Mouse (Mus musculus) stomach, embryonic 16.5 days (tissue): Measurements from ENCODE around the gene Cacnb4. TPM values are rescaled to one million over a fixed set of nuclear protein-coding genes. Genes with fewer than 3 reads are reported as not detected.

Experiments
- ATAC-seq: fragments of 200-750 bp; cut with Nextera tagmentation; 2 replicates; pipeline ENCODE4 v1.8.0; 2017; ENCODE audit warnings: moderate number of reproducible peaks, moderate TSS enrichment; ENCODE audit not compliant: insufficient read depth, low FRiP score
- H3K27ac ChIP-seq: fragments of 300-500 bp; sonication (generic); 2 replicates; pipeline ENCODE4 v1.5.1; 2014; ENCODE audit warnings: low read length
- H3K27me3 ChIP-seq: fragments of 300-500 bp; sonication (generic); 2 replicates; pipeline ENCODE4 v1.6.1; 2014; ENCODE audit warnings: low read length, control low read depth, mixed read lengths; ENCODE audit not compliant: control insufficient read depth, insufficient read depth
- H3K36me3 ChIP-seq: fragments of 300-500 bp; sonication (generic); 2 replicates; pipeline ENCODE4 v1.6.1; 2014; ENCODE audit warnings: low read length; ENCODE audit not compliant: control insufficient read depth, insufficient read depth
- H3K4me1 ChIP-seq: fragments of 300-500 bp; sonication (generic); 2 replicates; pipeline ENCODE4 v1.6.1; 2014; ENCODE audit warnings: low read length, control low read depth, mixed read lengths; ENCODE audit not compliant: control insufficient read depth, insufficient read depth
- H3K4me2 ChIP-seq: fragments of 300-500 bp; sonication (generic); 2 replicates; pipeline ENCODE4 v1.6.1; 2014; ENCODE audit warnings: low read depth, low read length, mixed read lengths
- H3K4me3 ChIP-seq: fragments of 300-500 bp; sonication (generic); replicated peaks from 2 replicates; pipeline ENCODE4 v1.5.1; 2014; ENCODE audit warnings: mild to moderate bottlenecking, low read length
- H3K9ac ChIP-seq: fragments of 300-500 bp; sonication (generic); 2 replicates; pipeline ENCODE4 v1.6.1; 2014; ENCODE audit warnings: low read length
- H3K9me3 ChIP-seq: fragments of 300-500 bp; sonication (generic); replicated peaks from 2 replicates; pipeline ENCODE4 v1.6.1; 2016; ENCODE audit warnings: low read length, control low read depth; ENCODE audit not compliant: control insufficient read depth
- WGBS: fragments of 180-500 bp; shearing (Covaris S2); extraction: QIAGEN DNeasy Blood & Tissue Kit; methylation state at CpG from one replicate; pipeline ENCODE4 v1.1.7; 2014; 5-methylcytosine and 5-hydroxymethylcytosine counted together
- polyA plus RNA-seq: library from polyadenylated mRNA; unstranded; fragments of >200 nt; fragmentation: Nextera tagmentation; extraction: Ambion mirVana; gene quantifications from 2 replicates; pipeline ENCODE4 v1.2.1, GENCODE M21; 2015

Cacnb4 gene
- polyA plus RNA-seq, 1 experiment from 2014 or later, result 1.1 TPM

DNA sequence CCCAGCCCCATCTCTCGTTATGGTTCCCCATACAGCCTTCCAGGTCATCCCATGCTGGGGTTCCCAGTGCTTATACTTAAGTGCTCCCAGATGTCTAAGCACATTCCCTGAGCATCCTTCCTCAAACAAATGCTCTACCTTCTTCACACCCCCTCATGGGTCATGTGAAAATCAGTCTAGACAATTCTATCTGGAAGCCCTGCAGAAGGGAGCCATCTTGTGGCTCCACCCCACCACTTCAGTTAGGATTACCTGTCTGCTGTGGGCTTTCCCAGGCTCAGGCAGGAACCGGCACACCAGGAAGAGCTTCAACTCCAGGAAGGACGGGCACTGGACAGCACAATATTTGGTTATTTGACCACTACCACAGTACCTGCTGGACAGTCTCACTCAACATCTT is 101.7 kb downstream of the Cacnb4 start:
- H3K9ac ChIP-seq, result no peak overlapping the region
- no peak overlapping the region for H3K27ac ChIP-seq
- no peaks in the 10 kb centered on the region for H3K27me3 ChIP-seq
- H3K9me3 ChIP-seq, result no peaks in the 10 kb centered on the region
- no peaks in the 10 kb centered on the region for H3K36me3 ChIP-seq
- no peak overlapping the region for H3K4me2 ChIP-seq
- peaks cover 5% of the 10 kb centered on the region; the same call in 1 of the 2 replicates for H3K4me1 ChIP-seq
- no peak for ATAC-seq
- H3K4me3 ChIP-seq, result no peak overlapping the region
- 80% methylated on average over 3 of the region's 3 CpGs for WGBS

GRCm38 (mm10) chr2:52572221-52572620 is 104.4 kb downstream of the Cacnb4 start:
- 88% methylated on average over 6 of the region's 6 CpGs for WGBS
- no peak overlapping the region for H3K9ac ChIP-seq
- no peak overlapping the region for H3K4me2 ChIP-seq
- no peaks in the 10 kb centered on the region for H3K9me3 ChIP-seq
- no peaks in the 10 kb centered on the region for H3K36me3 ChIP-seq
- ATAC-seq, result no peak
- no peak overlapping the region for H3K27ac ChIP-seq
- no peak overlapping the region for H3K4me3 ChIP-seq
- H3K4me1 ChIP-seq, result no peaks in the 10 kb centered on the region
- no peaks in the 10 kb centered on the region for H3K27me3 ChIP-seq

- Histone ChIP-seq H3K36me3 (no peaks in the 10 kb centered on the region), H3K27me3 (no peaks in the 10 kb centered on the region), H3K27ac (no peak overlapping the region), H3K4me2 (no peak overlapping the region), H3K4me1 (no peaks in the 10 kb centered on the region), H3K9me3 (no peaks in the 10 kb centered on the region), H3K9ac (no peak overlapping the region), H3K4me3 (no peak overlapping the region)
- no peak for ATAC-seq
- WGBS, result 63% methylated on average over 13 of the region's 13 CpGs
Measured at GRCm38 (mm10) chr2:52571339-52571968, 105.2 kb downstream of the Cacnb4 start.

- no peak overlapping the region for H3K4me2 ChIP-seq
- no peak overlapping the region for H3K9ac ChIP-seq
- ATAC-seq, result no peak
- H3K27me3 ChIP-seq, result no peaks in the 10 kb centered on the region
- no peak overlapping the region for H3K27ac ChIP-seq
- no peaks in the 10 kb centered on the region for H3K36me3 ChIP-seq
- no peaks in the 10 kb centered on the region for H3K9me3 ChIP-seq
- H3K4me3 ChIP-seq, result no peak overlapping the region
- 60% methylated on average over 5 of the region's 5 CpGs for WGBS
- no peaks in the 10 kb centered on the region for H3K4me1 ChIP-seq
Measured at GRCm38 (mm10) chr2:52570781-52571180, 105.8 kb downstream of the Cacnb4 start.

DNA sequence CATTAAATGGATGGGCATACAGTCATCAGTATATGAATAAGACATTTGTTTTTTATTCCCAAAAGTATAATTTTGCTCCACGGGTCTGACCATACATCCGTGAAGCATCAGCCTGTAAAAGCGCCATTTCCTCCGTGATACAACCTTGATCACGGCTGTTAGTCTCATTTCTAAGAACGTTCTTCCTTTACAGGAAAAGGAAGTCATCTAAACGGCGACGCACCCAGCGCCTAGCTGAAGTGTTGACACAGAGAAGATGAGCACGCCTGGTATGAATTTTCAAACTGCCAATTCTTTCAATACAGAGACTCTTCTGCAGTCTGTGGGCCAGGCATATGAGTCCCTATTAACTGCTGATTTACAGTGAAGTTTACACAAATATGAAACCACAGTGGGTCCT is 106.5 kb downstream of the Cacnb4 start:
- WGBS, result 77% methylated on average over 11 of the region's 11 CpGs
- no peak for ATAC-seq
- H3K9ac ChIP-seq, result no peak overlapping the region

DNA sequence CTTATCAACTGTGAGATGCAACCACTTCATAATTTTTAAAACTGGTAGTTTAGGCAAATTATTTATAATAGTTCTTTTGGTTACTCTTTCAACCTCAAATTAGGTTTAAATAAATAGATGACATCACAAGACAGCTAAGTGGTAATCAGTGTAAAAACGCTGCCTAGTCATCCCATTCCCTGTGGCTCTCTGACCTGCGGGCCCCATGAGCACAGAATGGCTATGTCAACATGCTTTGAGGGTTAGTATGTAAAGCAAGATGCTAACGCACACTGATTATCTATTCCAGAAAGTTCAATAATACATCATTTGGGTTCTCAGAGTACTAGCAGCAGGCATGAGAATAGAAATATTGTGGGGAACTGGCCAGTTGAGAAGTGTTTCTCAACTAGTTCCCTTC is 108.5 kb downstream of the Cacnb4 start:
- Histone ChIP-seq H3K27ac (no peak overlapping the region), H3K4me3 (no peak overlapping the region), H3K4me2 (no peak overlapping the region), H3K4me1 (no peaks in the 10 kb centered on the region), H3K9me3 (no peaks in the 10 kb centered on the region), H3K27me3 (no peaks in the 10 kb centered on the region), H3K9ac (no peak overlapping the region), H3K36me3 (no peaks in the 10 kb centered on the region)
- ATAC-seq, result no peak
- 58% methylated on average over 3 of the region's 3 CpGs for WGBS

More for the DNA sequence above, 106.5 kb downstream of the Cacnb4 start:
- Histone ChIP-seq H3K4me1 (no peaks in the 10 kb centered on the region), H3K27ac (no peak overlapping the region), H3K27me3 (no peaks in the 10 kb centered on the region), H3K4me3 (no peak overlapping the region), H3K9me3 (no peaks in the 10 kb centered on the region), H3K36me3 (no peaks in the 10 kb centered on the region), H3K4me2 (no peak overlapping the region)

DNA sequence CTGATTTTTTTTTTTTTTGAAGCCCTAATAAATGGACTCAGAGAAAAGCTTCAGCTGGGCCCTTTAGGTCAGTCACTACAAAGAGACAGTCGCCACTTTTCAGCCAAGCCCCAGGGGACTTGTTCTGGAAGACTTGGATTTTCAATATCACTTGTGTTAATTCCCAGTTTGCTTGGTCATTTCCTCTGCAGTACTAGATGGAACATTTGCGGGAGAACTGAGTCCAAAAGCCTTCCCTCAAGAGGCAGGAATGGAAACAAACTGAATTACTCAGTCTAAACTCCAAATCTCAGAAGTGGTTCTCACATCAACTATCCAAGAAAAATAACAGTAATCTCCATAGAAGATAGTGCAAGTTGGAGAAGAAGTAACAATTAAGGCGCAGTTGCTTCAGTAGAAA is 109.2 kb downstream of the Cacnb4 start:
- Histone ChIP-seq H3K27ac (no peak overlapping the region), H3K36me3 (no peaks in the 10 kb centered on the region), H3K27me3 (no peaks in the 10 kb centered on the region), H3K4me3 (no peak overlapping the region), H3K4me1 (no peaks in the 10 kb centered on the region), H3K4me2 (no peak overlapping the region), H3K9ac (no peak overlapping the region), H3K9me3 (no peaks in the 10 kb centered on the region)
- 70% methylated on average over 3 of the region's 3 CpGs for WGBS
- ATAC-seq, result no peak

GRCm38 (mm10) chr2:52563277-52563676 is 113.4 kb downstream of the Cacnb4 start:
- Histone ChIP-seq H3K4me2 (no peak overlapping the region), H3K9me3 (no peaks in the 10 kb centered on the region), H3K4me3 (no peak overlapping the region), H3K27ac (no peak overlapping the region), H3K27me3 (no peaks in the 10 kb centered on the region), H3K4me1 (no peaks in the 10 kb centered on the region), H3K9ac (no peak overlapping the region), H3K36me3 (no peaks in the 10 kb centered on the region)
- 93% methylated on average over 5 of the region's 5 CpGs for WGBS
- no peak for ATAC-seq

DNA sequence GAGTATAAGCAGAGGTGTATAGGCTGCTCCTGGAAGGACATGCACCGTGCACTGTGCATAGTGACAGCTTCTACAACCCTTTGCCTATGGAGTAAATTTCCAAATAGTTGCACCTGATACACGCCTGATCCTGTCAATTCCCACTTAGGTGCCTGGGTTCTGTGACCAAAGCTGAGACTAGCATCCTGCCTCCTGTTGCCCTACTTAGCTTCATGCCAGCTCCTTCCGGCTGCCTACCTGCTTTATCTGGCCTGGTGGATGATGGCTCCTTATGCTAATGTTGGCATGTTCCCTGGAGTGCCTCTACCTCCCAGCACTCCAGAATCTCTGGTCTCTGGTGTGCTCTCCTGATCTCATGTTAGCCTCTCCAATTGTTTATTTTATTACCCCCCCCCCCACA is 114.3 kb downstream of the Cacnb4 start:
- H3K36me3 ChIP-seq, result no peaks in the 10 kb centered on the region
- WGBS, result 84% methylated on average over 3 of the region's 3 CpGs
- no peaks in the 10 kb centered on the region for H3K27me3 ChIP-seq
- H3K9ac ChIP-seq, result no peak overlapping the region
- no peak for ATAC-seq
- H3K4me2 ChIP-seq, result no peak overlapping the region
- no peaks in the 10 kb centered on the region for H3K9me3 ChIP-seq
- H3K27ac ChIP-seq, result no peak overlapping the region
- H3K4me1 ChIP-seq, result no peaks in the 10 kb centered on the region
- no peak overlapping the region for H3K4me3 ChIP-seq
